Mouse (Mus musculus): Measurements from ENCODE around the gene Il1r1.

- TF ChIP-seq ETS1 (IDR thresholded peaks at IDR 0.05; ENCODE audit: low read depth, low read length) (no peak), EP300 (IDR thresholded peaks at IDR 0.05; ENCODE audit: low read depth in 1 of 2, low read length in 2 of 2) (no peak), USF1 (IDR thresholded peaks at IDR 0.05; ENCODE audit: low read depth, low read length) (no peak), USF2 (IDR thresholded peaks at IDR 0.05; ENCODE audit: borderline replicate concordance in 1 of 2, insufficient read depth in 1 of 2, low read depth in 1 of 2, low read length in 2 of 2) (no peak), TAL1 (IDR thresholded peaks at IDR 0.05; ENCODE audit: low read length) (no peak), MEF2A (IDR thresholded peaks at IDR 0.05; ENCODE audit: extremely low read depth, insufficient replicate concordance, low read depth, low read length, poor library complexity, severe bottlenecking) (no peak), POLR2A (IDR thresholded peaks at IDR 0.05; ENCODE audit: control insufficient read depth in 1 of 2, insufficient read depth in 1 of 2, low read depth in 1 of 2, low read length in 2 of 2, poor library complexity in 1 of 2) (no peak), TCF12 (IDR thresholded peaks at IDR 0.05; ENCODE audit: low read depth, low read length) (no peak), CTCF (IDR thresholded peaks at IDR 0.05 in 2 of 3, conservative IDR thresholded peaks at IDR 0.05 in 1 of 3; ENCODE audit: control insufficient read depth in 1 of 3, insufficient read depth in 1 of 3, low read depth in 2 of 3, low read length in 3 of 3, poor library complexity in 1 of 3, severe bottlenecking in 1 of 3) (no peak), RAD21 (IDR thresholded peaks at IDR 0.05; ENCODE audit: low read depth, low read length) (no peak)
These were observed 30.6 kb upstream of the Il1r1 start for GRCm38 (mm10) chr1:40194279-40194678.

Data from MEL (cell line).